Mouse (Mus musculus): ENCODE measurements around the gene Capn9.
A peak's percentile ranks its signal among the peaks of the same experiment; 100 is the strongest.

Gene Capn9

GRCm38 (mm10) chr8:124571732-124572429 lies 4.0 kb upstream of the Capn9 start:
- no peak for DNase-seq (ENCODE audit: low spot score in 2 of 2)

GRCm38 (mm10) chr8:124572430-124572775 lies 3.5 kb upstream of the Capn9 start:
- no peak for DNase-seq (ENCODE audit: low spot score in 2 of 2)

DNA sequence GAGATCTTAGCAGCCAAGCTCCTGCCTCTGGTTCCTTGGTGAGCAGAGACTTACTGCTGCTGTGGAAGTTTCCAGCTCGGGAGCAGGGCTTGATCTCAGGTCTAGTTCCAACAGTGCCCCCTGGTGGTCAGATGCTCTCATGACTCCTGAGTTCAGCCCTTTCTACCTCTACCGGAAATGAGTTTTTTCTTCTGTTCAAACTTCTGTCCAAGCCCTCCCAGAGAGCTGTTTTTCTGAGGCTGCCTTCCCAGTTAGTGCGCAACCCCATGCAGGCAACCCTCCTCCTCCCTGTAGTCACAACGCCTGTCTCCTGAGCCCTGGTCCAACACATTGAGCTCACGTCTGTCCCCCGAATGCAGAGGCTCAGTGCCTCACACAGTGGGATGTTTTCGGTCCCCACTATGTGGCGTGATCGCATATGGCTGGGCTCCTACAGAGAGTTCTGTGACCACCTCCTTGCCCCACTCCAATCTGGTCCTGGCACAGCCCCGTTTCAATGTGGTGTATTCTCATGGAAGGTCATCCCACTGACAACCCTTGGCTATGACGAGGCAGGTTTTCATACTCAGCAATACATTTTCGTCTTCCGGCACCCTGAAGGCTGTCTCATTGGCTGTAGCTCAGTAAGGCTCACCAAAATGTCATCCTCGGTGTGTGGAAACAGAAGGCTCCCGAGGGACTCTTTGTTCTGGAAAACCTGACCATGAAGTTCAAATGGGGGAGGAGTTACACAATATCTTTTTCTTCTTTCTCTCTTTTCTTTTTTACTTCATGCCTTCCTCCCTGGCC lies 2.2 kb upstream of the Capn9 start:
- peak; percentile 65 to 73 for DNase-seq (ENCODE audit: low spot score in 2 of 2)

DNA sequence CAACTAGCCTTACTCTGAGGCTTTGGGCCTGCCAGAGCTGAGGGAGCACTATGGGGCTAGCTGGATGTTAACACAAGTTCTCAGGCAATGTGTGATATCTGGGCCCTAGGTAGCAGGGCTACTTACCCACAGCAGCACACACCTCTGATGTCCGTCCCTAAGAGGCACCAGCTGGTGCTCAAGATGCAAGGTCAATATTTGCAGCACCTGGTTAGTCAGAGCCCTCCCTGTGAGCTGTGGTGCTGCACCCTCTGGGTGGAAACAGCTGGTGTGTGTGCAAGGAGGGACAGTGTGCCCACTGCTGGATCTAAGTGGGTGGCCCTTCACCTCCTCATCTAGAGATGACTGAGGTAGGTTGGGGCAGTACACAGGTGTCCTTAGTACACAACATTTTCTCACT lies 840 bp downstream of the Capn9 start:
- DNase-seq (ENCODE audit: low spot score in 2 of 2), result no peak

GRCm38 (mm10) chr8:124585718-124586425 lies 10.0 kb downstream of the Capn9 start:
- no peak for DNase-seq (ENCODE audit: low spot score in 2 of 2)

DNA sequence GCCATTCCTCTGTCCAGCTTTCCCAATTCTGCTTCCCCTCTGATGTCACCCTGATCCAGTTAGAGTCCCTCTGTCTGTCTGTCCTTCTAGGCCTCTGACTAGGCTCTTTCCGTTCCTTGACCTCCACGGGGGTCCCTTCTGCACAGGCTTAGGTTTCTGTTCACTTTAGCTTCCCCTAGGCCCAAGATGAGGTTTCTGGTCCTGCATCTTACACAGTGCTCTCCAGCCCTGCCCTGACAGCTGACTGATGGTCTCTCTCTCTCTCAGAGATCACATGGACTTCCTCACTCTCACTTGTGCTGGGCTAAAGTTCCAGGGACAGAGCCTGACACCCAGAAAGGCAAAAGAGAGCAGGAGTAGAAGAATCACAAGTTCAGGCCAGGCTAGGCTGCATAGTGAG lies 10.6 kb downstream of the Capn9 start:
- no peak for DNase-seq (ENCODE audit: low spot score in 2 of 2)

- no peak for DNase-seq (ENCODE audit: low spot score in 2 of 2)
Measured at GRCm38 (mm10) chr8:124589393-124589792, 13.5 kb downstream of the Capn9 start.

GRCm38 (mm10) chr8:124604066-124604465 lies 28.2 kb downstream of the Capn9 start:
- DNase-seq (ENCODE audit: low spot score in 2 of 2), result no peak

DNA sequence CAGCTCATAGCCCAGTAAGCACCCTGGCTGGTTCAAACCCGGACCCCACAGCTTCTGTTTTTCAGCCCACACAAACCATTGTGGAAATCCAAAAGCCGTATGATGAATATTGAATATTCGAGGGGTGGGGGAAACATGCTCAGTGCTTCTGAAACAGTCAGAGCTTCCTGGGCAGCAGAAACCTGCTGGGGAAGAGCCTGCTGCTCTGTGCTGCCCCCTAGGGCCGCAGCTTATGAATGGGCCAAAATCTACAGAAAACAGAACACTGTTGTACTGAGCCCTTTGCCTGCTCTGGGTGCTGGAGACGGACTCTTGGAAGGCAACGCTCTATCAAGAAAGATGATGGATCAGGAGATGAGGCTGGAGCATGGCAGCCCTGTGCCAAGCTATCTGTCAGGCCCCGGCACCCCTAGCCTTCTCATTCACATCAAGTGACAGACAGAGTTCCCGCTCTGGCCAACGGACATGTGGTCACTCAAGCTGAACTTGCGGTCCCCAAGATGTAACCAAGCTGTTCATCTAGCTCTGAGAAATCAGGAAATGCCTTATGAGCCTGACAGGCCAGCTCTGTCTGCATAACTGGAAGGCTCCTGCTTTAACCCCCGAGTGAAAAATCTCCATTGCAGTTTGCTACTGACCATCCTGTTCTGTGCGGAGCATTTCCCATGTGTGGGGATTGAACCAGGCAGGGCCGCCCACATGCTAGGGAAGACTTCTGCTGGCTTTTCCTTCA lies 32.5 kb downstream of the Capn9 start:
- no peak for DNase-seq (ENCODE audit: low spot score in 2 of 2)

DNA sequence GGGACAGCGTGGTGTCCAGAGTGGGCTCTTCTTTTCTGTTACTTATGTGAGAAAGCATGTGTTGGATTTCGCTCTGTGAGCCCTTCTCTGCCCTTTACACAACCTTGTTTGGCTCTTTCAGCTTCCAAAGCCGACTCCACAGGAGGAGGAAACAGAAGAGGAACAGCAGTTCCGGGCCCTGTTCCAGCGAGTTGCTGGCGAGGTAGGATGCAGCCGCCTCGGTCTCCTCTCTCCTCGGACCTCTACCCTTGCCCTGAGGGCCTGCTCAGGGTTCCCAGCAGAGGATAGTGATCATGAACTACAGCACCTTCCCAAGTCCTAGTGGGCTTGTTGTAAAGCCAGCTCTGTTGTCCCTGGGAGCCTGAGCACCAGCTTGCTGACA lies 33.1 kb downstream of the Capn9 start:
- no peak for DNase-seq (ENCODE audit: low spot score in 2 of 2)

DNA sequence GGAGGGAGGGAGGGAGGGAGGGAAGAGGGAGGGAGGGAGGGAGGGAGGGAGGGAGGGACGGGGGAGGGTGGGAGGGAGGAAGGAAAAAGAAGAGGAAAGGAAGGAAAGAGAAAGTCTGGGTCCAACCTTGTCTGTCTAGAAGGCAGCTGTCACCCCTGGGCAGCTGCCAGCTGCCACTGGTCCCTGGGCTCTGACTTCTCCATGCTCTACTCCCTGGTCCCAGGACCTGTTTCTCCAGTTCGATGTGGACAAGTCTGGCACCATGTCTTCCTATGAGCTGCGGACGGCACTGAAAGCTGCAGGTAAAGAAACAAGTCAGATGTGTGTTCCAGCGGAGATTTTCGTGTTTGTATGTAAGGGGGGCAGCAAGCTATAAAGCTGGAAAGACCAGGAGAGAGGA lies 38.4 kb downstream of the Capn9 start:
- DNase-seq (ENCODE audit: low spot score in 2 of 2), result no peak

DNA sequence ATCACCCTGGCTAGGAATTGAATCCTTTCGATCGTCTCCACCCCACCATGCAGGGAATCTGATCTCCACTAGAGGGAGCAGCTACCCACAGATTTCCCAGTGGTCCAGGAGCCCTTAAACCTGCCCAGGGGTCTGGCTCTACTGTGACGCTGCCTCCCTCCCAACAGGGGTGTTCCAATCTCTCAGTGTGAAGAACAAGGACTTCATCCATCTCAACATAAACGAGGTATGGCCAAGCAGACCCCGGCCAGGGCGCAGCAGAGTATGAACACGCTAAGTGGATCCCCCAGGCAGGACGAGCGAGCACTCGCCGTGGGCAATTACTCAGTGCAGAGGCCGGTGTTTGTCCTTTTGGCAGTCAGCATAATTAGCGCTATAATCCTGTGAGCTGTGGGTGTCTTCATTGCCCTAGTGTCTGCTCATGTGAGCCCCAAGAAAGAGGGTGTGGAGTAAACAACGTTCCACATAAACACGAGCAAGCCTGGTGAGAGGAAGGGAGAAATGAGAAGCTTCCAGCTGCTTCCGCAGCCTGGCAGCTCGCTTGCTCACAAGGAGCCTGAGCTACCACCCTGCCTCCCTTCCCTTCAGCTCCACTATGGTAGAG lies 41.5 kb downstream of the Capn9 start:
- peak; percentile 28 to 58 for DNase-seq (ENCODE audit: low spot score in 2 of 2)

GRCm38 (mm10) chr8:124618252-124618651 lies 42.3 kb downstream of the Capn9 start:
- DNase-seq (ENCODE audit: low spot score in 2 of 2), result no peak

GRCm38 (mm10) chr8:124621255-124621654 lies 45.3 kb downstream of the Capn9 start:
- no peak for DNase-seq (ENCODE audit: low spot score in 2 of 2)

DNA sequence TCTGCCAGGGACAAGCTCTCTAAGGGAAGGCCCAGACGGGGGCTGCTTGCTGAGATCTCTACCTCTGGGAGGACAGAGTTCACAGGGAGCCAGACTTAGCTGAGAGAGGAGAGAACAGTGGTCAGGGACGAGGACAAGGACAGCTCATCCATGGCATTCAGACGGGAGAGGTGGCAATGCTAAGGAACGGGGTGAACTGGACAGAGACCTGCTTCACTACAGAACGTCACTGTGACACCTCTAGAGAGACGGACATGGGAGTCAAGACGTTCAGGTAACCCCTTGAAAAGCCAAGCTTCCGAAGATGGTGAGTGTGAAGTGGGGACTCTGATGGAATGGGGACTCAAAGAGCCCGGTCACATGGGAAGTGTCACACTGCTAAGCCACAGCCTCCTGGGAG lies 50.3 kb downstream of the Capn9 start:
- DNase-seq (ENCODE audit: low spot score in 2 of 2), result no peak

GRCm38 (mm10) chr8:124630489-124630888 lies 54.6 kb downstream of the Capn9 start:
- no peak for DNase-seq (ENCODE audit: low spot score in 2 of 2)

DNA sequence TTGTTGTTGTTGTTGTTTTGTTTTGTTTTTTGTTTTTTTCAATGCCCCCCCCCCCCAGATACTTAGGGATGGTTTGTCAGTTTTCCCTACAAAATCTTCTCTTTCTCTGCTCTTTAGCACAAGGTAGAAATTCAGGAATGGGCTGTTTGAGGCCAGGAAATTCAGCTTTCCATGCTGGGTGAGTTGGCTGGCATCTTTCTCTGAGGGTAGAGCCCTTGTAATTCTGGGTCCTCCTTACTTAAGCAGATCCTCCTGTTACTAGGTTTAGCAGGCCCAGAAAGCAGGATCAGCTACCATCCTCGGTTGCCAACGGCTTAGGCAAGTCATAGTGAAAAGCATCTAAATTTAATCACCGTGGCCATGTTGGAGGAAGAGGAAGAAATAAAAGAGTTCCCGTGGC lies 55.0 kb downstream of the Capn9 start:
- DNase-seq (ENCODE audit: low spot score in 2 of 2), result no peak

DNA sequence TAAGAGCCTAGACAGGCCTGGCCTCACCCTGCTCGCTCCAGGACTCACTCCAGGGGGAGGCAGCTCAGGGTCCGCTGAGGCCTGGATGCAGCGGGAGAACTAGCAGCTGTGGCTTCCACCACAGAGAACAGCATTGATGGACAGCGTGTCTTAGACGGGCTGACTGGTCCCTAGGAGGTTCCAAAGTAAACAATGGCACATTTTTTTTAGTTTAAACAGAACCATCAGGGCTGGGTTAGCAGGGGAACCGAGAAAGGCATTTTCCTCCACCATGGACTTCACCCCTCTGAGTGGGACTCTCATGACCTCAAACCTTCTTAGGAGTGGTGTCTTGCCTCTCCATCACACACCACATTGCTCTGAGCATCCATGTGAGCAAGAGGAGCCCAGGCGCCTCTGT lies 56.1 kb downstream of the Capn9 start:
- no peak for DNase-seq (ENCODE audit: low spot score in 2 of 2)

GRCm38 (mm10) chr8:124633001-124633703 lies 57.2 kb downstream of the Capn9 start:
- no peak for DNase-seq (ENCODE audit: low spot score in 2 of 2)

GRCm38 (mm10) chr8:124634411-124635246 lies 58.7 kb downstream of the Capn9 start:
- no peak for DNase-seq (ENCODE audit: low spot score in 2 of 2)

DNA sequence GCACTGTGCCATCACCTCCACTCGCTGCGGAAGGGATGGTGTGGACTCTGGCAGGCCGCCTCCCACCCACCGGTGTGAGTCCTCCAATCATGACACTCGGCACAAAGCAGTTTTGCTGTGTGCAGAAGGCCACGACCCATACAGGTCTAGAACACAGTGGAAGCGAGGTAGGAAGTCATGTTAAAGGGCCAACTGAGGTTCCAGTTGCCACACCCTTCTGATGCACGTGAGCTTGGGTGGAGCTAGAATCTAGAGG lies 59.3 kb downstream of the Capn9 start:
- no peak for DNase-seq (ENCODE audit: low spot score in 2 of 2)
